9 mouse cellular contexts compared by ENCODE assay signal in genomic region chr8:66438468-66438867, GRCm38 (mm10). TPM values are rescaled to one million over a fixed set of nuclear protein-coding genes. Genes with fewer than 3 reads are reported as not detected.
DNase-seq lines count a peak whose midpoint lies in the region; ATAC-seq lines count a peak whose summit lies in the region.
"Had no signal": no experiment of that assay in that cellular context is flagged by ENCODE, and none has a peak within 500 bp of the region (broad histone marks: within the 10 kb centered on the region; RNA-seq: fewer than 3 reads in every experiment).

No protein-coding gene starts in this region.

- H3K9me3 ChIP-seq in kidney, embryonic 14.5 days (ENCODE audit: control insufficient read depth, low read length) = no peaks in the 10 kb centered on the region
- no peaks in the 10 kb centered on the region for H3K9me3 ChIP-seq in neural tube, embryonic 15.5 days (replicated peaks)

- no peak overlapping the region for H3K27ac ChIP-seq in kidney, embryonic 14.5 days (ENCODE audit: low read depth, low read length)
- no peak overlapping the region for H3K27ac ChIP-seq in neural tube, embryonic 15.5 days (replicated peaks)

- peak; percentile 13 to 56 for DNase-seq in adrenal gland, adult (ENCODE audit: inconsistent age in 2 of 2, low spot score in 1 of 2)
- DNase-seq in adrenal gland, postnatal 4 days (ENCODE audit: low spot score in 2 of 2) = no peak
- DNase-seq in kidney, adult 18-20 months = peak; percentile 6
- DNase-seq in adrenal gland, postnatal 14 days = peak; percentile 34
- peak; percentile 10 for DNase-seq in kidney, postnatal 14 days
- DNase-seq in yolk sac, embryonic 10.5 days (ENCODE audit: low spot score) = no peak
- DNase-seq: cerebellum, adult 9-10 months had no signal

- no peaks in the 10 kb centered on the region for H3K4me1 ChIP-seq in kidney, embryonic 14.5 days (ENCODE audit: control insufficient read depth, insufficient read depth, low read length)
- no peaks in the 10 kb centered on the region for H3K4me1 ChIP-seq in neural tube, embryonic 15.5 days

- 84% methylated on average over 4 of the region's 4 CpGs for WGBS in kidney, embryonic 14.5 days
- 87% methylated on average over 4 of the region's 4 CpGs for WGBS in neural tube, embryonic 15.5 days

- no peaks in the 10 kb centered on the region for H3K27me3 ChIP-seq in kidney, embryonic 14.5 days (ENCODE audit: control insufficient read depth, insufficient read depth, low read length)
- H3K27me3 ChIP-seq in neural tube, embryonic 15.5 days (replicated peaks) = no peaks in the 10 kb centered on the region

- no peak overlapping the region for H3K4me3 ChIP-seq in kidney, embryonic 14.5 days (ENCODE audit: low read length)
- H3K4me3 ChIP-seq in neural tube, embryonic 15.5 days (replicated peaks) = no peak overlapping the region

- H3K9ac ChIP-seq in kidney, embryonic 14.5 days (ENCODE audit: low read depth, low read length) = no peak overlapping the region
- H3K9ac ChIP-seq in neural tube, embryonic 15.5 days (replicated peaks) = no peak overlapping the region

- no peak for ATAC-seq in kidney, embryonic 14.5 days (ENCODE audit: low FRiP score, low TSS enrichment)
- ATAC-seq in neural tube, embryonic 15.5 days (ENCODE audit: low FRiP score) = no peak

- no peak overlapping the region for H3K4me2 ChIP-seq in kidney, embryonic 14.5 days (replicated peaks; ENCODE audit: low read depth, low read length)
- H3K4me2 ChIP-seq in neural tube, embryonic 15.5 days = no peak overlapping the region

- no peaks in the 10 kb centered on the region for H3K36me3 ChIP-seq in kidney, embryonic 14.5 days (ENCODE audit: control insufficient read depth, insufficient read depth, low read length)
- H3K36me3 ChIP-seq in neural tube, embryonic 15.5 days = no peaks in the 10 kb centered on the region

RNA-seq across cellular contexts. Expression of gene Tma16, which starts 47.9 kb away (rescaled TPM):
- total RNA-seq in adrenal gland, postnatal 4 days (2021) = 10 to 100 TPM; 12.2 to 13.8 TPM
- polyA plus RNA-seq in kidney, embryonic 14.5 days (2014; fragmentation: Nextera tagmentation; extraction: Ambion mirVana) = 18.3 and 19.0 TPM in 2 replicates
- total RNA-seq in adrenal gland, postnatal 14 days (2021) = 8.2 and 9.3 TPM in 2 replicates
- 10.8 and 12.2 TPM in 2 replicates for polyA plus RNA-seq in neural tube, embryonic 15.5 days (2015; fragmentation: Nextera tagmentation; extraction: Ambion mirVana)

Comparison
In these comparisons a context has a peak if more than half of its experiments do, and no peak if none do; other contexts are left out.
1. DNase-seq: peak in adrenal gland, adult (2 of 2), kidney, adult 18-20 months (single experiment), adrenal gland, postnatal 14 days (single experiment) and kidney, postnatal 14 days (single experiment); none in adrenal gland, postnatal 4 days (0 of 2) and yolk sac, embryonic 10.5 days (single experiment).